Mouse (Mus musculus): Measurements from ENCODE around the gene Yjefn3. TPM values are rescaled to one million over a fixed set of nuclear protein-coding genes. Genes with fewer than 3 reads are reported as not detected.

Yjefn3 gene
- polyA plus RNA-seq, 1 experiment from 2014 or later, result 4.1 TPM

DNA sequence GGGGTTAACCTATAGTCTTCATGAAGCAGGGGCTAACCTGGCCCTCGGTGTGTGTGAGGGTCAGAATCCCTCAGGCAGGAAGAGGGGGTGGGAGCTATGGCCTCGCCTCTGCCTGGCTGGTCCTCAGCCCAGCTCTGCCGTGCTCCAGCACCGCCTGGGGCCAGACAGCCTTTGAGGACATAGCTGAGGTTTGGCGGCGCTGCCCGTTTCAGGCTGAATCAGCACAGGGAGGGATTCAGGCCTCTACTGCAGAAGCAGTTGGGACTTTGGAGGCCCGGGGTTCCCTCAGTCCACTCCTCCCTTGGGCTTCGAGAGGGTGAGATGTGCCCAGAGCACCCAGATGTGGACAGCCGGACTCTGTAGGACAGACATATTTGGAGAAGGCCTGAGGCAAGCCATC lies 26.4 kb downstream of the Yjefn3 start:
- H3K36me3 ChIP-seq, result no peaks in the 10 kb centered on the region
- H3K9me3 ChIP-seq, result no peaks in the 10 kb centered on the region
- no peak for ATAC-seq (ENCODE audit: insufficient read depth, low FRiP score, low read depth)
- H3K27ac ChIP-seq, result no peak overlapping the region
- WGBS, result 41% methylated on average over 10 of the region's 10 CpGs
- no peak overlapping the region for H3K4me2 ChIP-seq
- peaks cover 28% of the 10 kb centered on the region for H3K27me3 ChIP-seq (replicated peaks)
- peaks cover 4% of the 10 kb centered on the region; the same call in 1 of the 2 replicates for H3K4me1 ChIP-seq
- H3K9ac ChIP-seq, result no peak overlapping the region
- H3K4me3 ChIP-seq (replicated peaks), result no peak overlapping the region

DNA sequence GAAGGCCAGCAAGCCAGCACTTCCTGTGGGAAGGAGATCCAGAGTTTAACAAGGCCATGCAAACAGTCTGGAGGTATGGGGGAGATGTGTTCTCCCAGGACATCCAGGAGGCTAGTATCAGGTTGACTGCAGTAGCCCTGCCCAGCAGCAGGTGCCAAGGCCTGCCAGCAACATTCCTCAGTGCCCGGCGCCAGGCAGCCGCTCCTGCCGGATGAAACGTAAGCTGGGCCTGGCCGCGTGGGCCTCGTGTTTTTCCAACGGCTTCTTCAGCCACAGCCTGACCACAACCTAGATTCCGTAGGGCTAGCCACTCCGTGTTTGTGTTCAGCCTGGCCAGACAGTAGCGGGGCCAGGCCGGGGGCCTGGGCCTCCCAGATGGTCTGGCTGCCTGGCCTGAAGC lies 27.9 kb downstream of the Yjefn3 start:
- WGBS, result 79% methylated on average over 13 of the region's 13 CpGs
- no peak overlapping the region for H3K4me3 ChIP-seq (replicated peaks)
- no peak for ATAC-seq (ENCODE audit: insufficient read depth, low FRiP score, low read depth)
- no peak overlapping the region for H3K27ac ChIP-seq
- no peaks in the 10 kb centered on the region for H3K4me1 ChIP-seq
- peaks cover 14% of the 10 kb centered on the region for H3K27me3 ChIP-seq (replicated peaks)
- no peaks in the 10 kb centered on the region for H3K9me3 ChIP-seq
- no peak overlapping the region for H3K9ac ChIP-seq
- H3K36me3 ChIP-seq, result no peaks in the 10 kb centered on the region
- no peak overlapping the region for H3K4me2 ChIP-seq

DNA sequence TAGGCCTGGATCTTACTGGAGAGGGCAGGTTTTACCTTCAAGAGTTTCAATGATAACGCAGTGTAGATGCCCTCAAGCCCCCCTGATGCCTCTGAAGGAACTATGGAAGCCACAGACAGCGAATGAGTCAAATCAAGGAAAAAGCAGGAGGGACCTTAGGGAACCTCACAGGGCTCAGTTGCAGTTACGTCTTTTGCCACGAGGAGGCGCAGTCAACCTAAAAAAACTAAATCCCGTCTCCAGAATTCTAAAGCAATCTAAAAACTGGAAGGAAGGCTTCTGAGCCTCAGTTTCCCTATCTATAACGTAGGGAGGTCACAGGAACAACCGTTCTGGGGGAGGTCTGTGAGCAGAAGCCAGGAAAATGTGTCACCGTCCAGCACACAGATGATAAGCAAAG lies 28.4 kb downstream of the Yjefn3 start:
- Histone ChIP-seq H3K9me3 (no peaks in the 10 kb centered on the region), H3K27me3 (replicated peaks) (peaks cover 9% of the 10 kb centered on the region; the same call in 1 of the 2 replicates), H3K27ac (no peak overlapping the region), H3K4me3 (replicated peaks) (no peak overlapping the region), H3K9ac (no peak overlapping the region), H3K36me3 (no peaks in the 10 kb centered on the region), H3K4me2 (no peak overlapping the region), H3K4me1 (no peaks in the 10 kb centered on the region)
- no peak for ATAC-seq (ENCODE audit: insufficient read depth, low FRiP score, low read depth)
- WGBS, result 10% methylated on average over 9 of the region's 9 CpGs

DNA sequence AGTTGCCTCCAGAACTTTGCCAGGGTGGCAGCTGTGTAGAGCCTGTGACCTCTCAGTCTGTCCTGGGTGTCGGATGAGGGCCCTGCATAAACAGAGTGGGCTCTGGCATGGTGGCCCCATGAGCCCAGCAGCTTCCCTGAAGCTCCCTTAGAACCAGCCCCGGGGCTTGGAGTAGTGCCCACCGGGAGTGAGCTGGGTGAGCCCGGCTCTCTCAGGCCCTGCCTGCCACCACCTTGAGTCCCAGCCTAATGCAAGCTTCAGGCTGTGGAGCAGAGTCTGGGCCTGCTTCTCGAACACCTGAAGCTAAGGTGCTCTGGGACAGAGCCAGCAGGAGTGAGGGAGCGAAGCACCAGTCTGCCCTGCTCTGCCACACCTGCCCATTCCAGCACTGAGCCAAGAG lies 31.6 kb downstream of the Yjefn3 start:
- Histone ChIP-seq H3K9ac (no peak overlapping the region), H3K27ac (no peak overlapping the region), H3K9me3 (no peaks in the 10 kb centered on the region), H3K4me3 (replicated peaks) (no peak overlapping the region), H3K4me2 (no peak overlapping the region), H3K27me3 (replicated peaks) (no peaks in the 10 kb centered on the region), H3K36me3 (no peaks in the 10 kb centered on the region), H3K4me1 (no peaks in the 10 kb centered on the region)
- ATAC-seq (ENCODE audit: insufficient read depth, low FRiP score, low read depth), result no peak
- 78% methylated on average over 6 of the region's 6 CpGs for WGBS

DNA sequence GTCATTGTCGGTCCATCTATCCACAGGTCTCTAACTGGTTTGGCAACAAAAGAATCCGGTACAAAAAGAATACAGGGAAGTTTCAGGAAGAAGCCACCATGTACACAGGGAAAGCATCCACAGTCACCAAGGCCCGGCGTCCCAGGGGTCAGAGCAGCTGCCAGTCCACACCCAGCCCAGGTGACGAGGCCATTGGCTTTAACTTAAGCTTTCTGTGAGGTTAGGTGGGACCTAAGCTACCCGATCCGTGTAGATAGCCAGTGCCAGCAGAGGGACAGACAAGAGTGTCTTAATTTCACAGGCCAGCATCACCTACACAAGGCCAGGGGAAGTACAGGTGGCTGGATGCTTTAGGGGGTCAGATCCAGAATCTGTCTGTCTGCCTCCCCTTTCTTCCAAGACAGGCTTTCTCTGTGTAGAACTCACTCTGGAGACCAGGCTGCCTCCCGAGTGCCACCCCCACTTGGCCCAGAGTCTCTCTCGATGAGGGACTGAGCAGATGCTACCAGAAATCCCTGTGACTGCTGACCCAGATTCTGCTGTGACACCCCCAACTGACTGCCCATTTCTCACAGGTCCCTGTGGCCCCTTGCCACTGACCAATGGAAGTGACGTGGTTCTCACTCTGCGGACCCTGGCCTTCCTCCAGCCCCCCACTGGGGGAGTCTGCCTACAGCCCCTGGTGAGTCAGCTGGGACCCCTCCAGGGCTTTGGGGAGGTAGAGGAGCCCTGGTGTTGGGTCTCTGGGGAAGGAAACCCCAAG lies 32.3 kb downstream of the Yjefn3 start:
- ATAC-seq (ENCODE audit: insufficient read depth, low FRiP score, low read depth), result no peak
- no peak overlapping the region for H3K9ac ChIP-seq
- no peaks in the 10 kb centered on the region for H3K9me3 ChIP-seq
- no peak overlapping the region for H3K27ac ChIP-seq
- H3K4me3 ChIP-seq (replicated peaks), result no peak overlapping the region
- no peak overlapping the region for H3K4me2 ChIP-seq
- WGBS, result 78% methylated on average over 11 of the region's 11 CpGs
- H3K27me3 ChIP-seq (replicated peaks), result no peaks in the 10 kb centered on the region
- H3K36me3 ChIP-seq, result no peaks in the 10 kb centered on the region
- no peaks in the 10 kb centered on the region for H3K4me1 ChIP-seq

DNA sequence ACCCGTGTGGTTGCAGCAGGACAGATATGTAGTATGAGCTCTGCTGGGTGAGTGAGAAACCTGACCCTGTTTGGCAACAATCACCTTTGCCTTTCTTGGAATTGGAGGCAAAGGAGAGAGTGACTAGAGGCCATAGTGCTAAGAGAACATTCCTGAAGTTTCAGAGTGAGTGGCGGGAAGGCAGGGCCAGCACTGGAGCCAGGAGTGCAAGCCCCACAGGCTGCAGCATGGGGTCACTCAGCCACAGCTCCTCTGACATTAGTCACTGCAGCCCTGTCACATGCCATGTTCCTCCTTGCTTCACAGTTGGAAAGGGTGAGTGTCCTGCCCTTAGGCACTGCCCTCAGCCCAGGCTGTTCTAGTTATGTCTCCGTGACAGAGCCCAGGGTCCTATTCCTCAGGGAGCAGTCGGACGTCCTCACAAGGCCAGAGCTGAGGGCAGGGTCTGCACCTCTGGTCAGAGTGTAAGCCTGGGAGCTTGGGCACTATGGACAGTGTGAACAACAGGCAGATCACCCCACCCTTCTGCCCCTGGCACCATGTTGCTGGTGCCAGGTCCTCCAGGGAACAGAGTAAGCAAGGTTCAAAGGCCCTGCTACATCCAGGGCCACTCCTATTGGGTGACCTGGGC lies 34.7 kb downstream of the Yjefn3 start:
- Histone ChIP-seq H3K36me3 (no peaks in the 10 kb centered on the region), H3K4me2 (no peak overlapping the region), H3K27ac (no peak overlapping the region), H3K4me3 (replicated peaks) (no peak overlapping the region), H3K27me3 (replicated peaks) (no peaks in the 10 kb centered on the region), H3K9ac (no peak overlapping the region), H3K4me1 (no peaks in the 10 kb centered on the region), H3K9me3 (no peaks in the 10 kb centered on the region)
- ATAC-seq (ENCODE audit: insufficient read depth, low FRiP score, low read depth), result no peak
- WGBS, result 73% methylated on average over 5 of the region's 5 CpGs

DNA sequence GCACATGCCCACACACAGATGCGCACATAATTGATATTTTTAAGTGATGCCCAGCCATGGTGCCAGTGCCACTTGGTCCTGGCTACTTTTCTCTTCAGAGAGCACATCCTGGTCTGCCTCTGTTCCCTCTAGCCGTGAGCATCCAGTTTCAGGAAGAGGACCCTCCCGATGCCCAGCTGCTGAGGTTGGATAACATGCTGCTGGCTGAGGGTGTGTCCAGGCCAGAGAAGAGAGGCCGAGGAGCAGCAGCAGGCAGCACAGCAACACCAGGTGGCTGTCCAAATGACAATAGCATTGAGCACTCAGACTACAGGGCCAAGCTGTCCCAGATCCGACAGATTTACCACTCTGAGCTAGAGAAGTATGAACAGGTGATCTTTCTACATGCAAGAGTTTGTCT lies 38.3 kb downstream of the Yjefn3 start:
- Histone ChIP-seq H3K27me3 (replicated peaks) (no peaks in the 10 kb centered on the region), H3K4me2 (no peak overlapping the region), H3K9ac (no peak overlapping the region), H3K36me3 (no peaks in the 10 kb centered on the region), H3K4me3 (replicated peaks) (no peak overlapping the region), H3K9me3 (no peaks in the 10 kb centered on the region), H3K4me1 (no peaks in the 10 kb centered on the region), H3K27ac (no peak overlapping the region)
- WGBS, result 70% methylated on average over 5 of the region's 5 CpGs
- ATAC-seq (ENCODE audit: insufficient read depth, low FRiP score, low read depth), result no peak

DNA sequence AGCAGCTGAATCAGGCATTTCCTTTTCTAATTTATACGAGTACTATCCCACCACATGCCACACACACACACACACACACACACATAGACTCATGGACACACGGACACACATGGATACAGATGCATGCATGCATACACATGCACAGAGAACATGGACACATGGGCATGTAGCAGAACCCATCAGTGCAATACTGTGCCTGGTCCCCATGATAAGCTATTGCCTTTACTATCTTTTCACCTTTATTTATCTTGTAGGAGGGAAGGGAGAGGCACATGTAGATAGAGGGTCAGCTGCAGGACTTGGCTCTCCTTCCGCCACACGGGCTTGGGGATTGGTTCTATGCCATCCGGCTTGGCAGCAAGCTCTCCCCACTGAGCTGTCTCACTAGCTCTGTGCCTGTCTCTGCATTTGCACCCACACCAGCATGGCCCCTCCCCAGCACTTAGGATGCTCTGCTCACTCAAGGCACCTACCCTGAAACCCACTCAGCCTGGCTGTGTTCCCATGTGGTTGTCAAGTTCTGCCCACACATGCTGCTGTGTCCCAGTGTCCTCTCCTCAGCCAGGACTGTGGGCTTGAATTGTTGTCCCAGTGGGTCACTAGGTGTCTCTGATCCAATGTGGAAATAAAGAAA lies 39.0 kb downstream of the Yjefn3 start:
- no peak overlapping the region for H3K4me2 ChIP-seq
- no peaks in the 10 kb centered on the region for H3K27me3 ChIP-seq (replicated peaks)
- H3K9ac ChIP-seq, result no peak overlapping the region
- 70% methylated on average over 5 of the region's 5 CpGs for WGBS
- no peak overlapping the region for H3K4me3 ChIP-seq (replicated peaks)
- H3K9me3 ChIP-seq, result no peaks in the 10 kb centered on the region
- no peak overlapping the region for H3K27ac ChIP-seq
- H3K4me1 ChIP-seq, result no peaks in the 10 kb centered on the region
- ATAC-seq (ENCODE audit: insufficient read depth, low FRiP score, low read depth), result no peak; the same call in 1 of the 2 replicates
- no peaks in the 10 kb centered on the region for H3K36me3 ChIP-seq

DNA sequence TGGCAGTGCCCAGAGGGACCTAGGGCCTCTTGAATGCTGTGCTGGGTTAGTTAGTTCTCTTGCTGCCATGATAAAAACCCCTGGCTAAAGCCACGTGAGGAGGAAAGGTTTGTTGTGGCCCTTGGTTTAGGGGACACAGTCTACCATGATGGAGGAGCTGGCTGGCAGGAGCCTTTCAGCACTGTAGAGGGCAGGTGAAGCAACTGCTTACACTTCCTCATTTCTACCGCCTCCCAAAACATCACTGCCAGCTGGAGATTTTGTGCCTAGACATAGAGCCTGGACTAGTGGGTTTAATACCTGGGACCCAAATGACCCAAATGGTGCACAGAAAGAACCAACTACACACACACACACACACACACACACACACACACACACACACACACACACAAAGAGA lies 41.3 kb downstream of the Yjefn3 start:
- H3K4me2 ChIP-seq, result no peak overlapping the region
- no peak overlapping the region for H3K9ac ChIP-seq
- H3K36me3 ChIP-seq, result no peaks in the 10 kb centered on the region
- no peak overlapping the region for H3K4me3 ChIP-seq (replicated peaks)
- ATAC-seq (ENCODE audit: insufficient read depth, low FRiP score, low read depth), result no peak
- 53% methylated on average over 2 of the region's 2 CpGs for WGBS
- H3K27me3 ChIP-seq (replicated peaks), result no peaks in the 10 kb centered on the region
- no peaks in the 10 kb centered on the region for H3K9me3 ChIP-seq
- H3K27ac ChIP-seq, result no peak overlapping the region
- no peaks in the 10 kb centered on the region for H3K4me1 ChIP-seq

DNA sequence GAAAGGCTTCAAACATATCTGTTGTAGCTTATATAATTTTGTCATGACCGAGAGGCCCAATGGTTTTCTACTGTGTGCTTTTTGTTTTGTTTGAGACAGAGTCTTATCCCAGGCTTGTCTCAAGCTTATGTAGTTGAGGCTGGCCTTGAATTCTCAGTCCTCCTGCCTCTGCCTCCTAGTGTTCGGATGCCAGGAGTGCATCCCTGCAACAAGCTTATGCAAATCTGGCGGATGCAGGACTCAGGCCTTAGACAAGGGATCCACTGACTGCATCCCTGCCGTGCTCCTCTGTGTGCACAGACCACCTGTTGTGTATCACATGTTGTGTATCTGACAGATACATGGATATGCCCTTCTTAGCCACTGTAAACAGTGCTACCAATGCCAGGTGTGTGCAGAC lies 41.7 kb downstream of the Yjefn3 start:
- H3K4me1 ChIP-seq, result no peaks in the 10 kb centered on the region
- H3K9ac ChIP-seq, result no peak overlapping the region
- WGBS, result 60% methylated on average over 4 of the region's 4 CpGs
- H3K36me3 ChIP-seq, result no peaks in the 10 kb centered on the region
- no peak overlapping the region for H3K27ac ChIP-seq
- H3K4me3 ChIP-seq (replicated peaks), result no peak overlapping the region
- H3K4me2 ChIP-seq, result no peak overlapping the region
- no peak for ATAC-seq (ENCODE audit: insufficient read depth, low FRiP score, low read depth)
- H3K9me3 ChIP-seq, result no peaks in the 10 kb centered on the region
- H3K27me3 ChIP-seq (replicated peaks), result no peaks in the 10 kb centered on the region

DNA sequence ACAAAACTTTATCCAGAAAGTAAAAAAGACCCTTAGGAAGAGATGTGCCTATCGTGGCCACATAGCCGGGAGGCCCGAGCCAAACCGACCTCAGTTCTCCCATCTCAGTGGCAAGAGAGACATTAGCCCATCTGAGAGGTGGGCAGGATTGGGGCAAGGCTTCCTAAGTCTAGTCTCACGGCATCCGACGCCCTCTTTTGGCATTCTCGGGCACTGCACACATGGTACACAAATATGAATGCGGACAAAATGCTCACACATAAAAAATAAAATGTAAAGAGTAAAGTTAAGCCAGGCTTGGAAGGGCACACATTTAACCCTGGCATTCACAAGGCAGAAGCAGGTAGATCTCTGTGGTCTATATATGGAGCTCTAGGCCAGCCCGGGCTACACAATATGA lies 48.6 kb downstream of the Yjefn3 start:
- Histone ChIP-seq H3K4me1 (no peaks in the 10 kb centered on the region), H3K4me3 (replicated peaks) (no peak overlapping the region), H3K27ac (no peak overlapping the region), H3K27me3 (replicated peaks) (no peaks in the 10 kb centered on the region), H3K9ac (no peak overlapping the region), H3K9me3 (no peaks in the 10 kb centered on the region), H3K36me3 (no peaks in the 10 kb centered on the region), H3K4me2 (no peak overlapping the region)
- no peak for ATAC-seq (ENCODE audit: insufficient read depth, low FRiP score, low read depth)
- 89% methylated on average over 10 of the region's 10 CpGs for WGBS

DNA sequence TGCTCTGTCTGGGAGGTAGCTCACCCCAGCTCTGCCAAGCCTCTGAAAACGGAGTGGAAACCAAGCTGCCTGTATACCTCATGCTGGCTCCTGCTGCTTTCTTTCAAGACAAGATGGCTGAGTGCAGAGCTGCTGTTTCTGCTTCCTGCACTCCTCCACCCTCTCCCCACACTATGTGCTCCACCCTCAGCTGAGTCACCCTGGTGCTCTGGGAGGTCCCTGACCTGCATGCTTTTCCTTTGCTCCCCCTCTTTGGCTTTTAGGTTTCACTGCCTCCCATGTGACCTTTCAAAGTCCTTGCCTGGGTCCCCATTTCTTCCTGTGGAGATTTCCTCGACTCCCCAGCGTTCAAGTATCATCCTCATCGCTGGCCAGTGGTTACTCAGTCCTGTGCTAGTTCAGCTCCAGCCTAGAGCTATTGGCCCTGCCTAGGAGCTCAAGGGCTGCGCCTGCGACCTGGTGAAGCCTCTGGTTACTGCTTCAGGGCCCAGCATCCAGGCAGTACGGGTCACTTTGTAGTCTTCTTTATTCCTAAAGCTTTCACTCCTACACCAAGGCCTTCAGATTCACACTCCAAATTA lies 51.5 kb downstream of the Yjefn3 start:
- Histone ChIP-seq H3K36me3 (no peaks in the 10 kb centered on the region), H3K9me3 (no peaks in the 10 kb centered on the region), H3K4me2 (no peak overlapping the region), H3K9ac (no peak overlapping the region), H3K4me1 (no peaks in the 10 kb centered on the region), H3K4me3 (replicated peaks) (no peak overlapping the region), H3K27me3 (replicated peaks) (no peaks in the 10 kb centered on the region), H3K27ac (no peak overlapping the region)
- ATAC-seq (ENCODE audit: insufficient read depth, low FRiP score, low read depth), result no peak
- WGBS, result 75% methylated on average over 7 of the region's 7 CpGs
